Mouse (Mus musculus): ENCODE measurements around the gene Acsbg2.

- TF ChIP-seq CTCF (IDR thresholded peaks at IDR 0.05; ENCODE audit: low read depth) (peak; percentile 99), EP300 (optimal IDR thresholded peaks at IDR 0.05) (no peak)
Observed at GRCm38 (mm10) chr17:56808518-56808917, 65.7 kb downstream of the Acsbg2 start.

All from stomach, postnatal 0 days (tissue).